Mouse (Mus musculus): ENCODE measurements around the gene Slc6a13.

GRCm38 (mm10) chr6:121363956-121364355, 63.9 kb downstream of the Slc6a13 start:
- TF ChIP-seq CTCF (IDR thresholded peaks at IDR 0.05; ENCODE audit: low read depth): no peak
- no peak for TF ChIP-seq EP300 (optimal IDR thresholded peaks at IDR 0.05)
